Mouse (Mus musculus) bone marrow macrophage, adult 2 months (primary cell): ENCODE data around the gene Snrpa.

Source experiments
- CTCF ChIP-seq: IDR thresholded peaks from 2 replicates; pipeline ENCODE4 v1.5.1; 2012; ENCODE audit warnings: low read depth, mild to moderate bottlenecking, low read length, moderate library complexity
- POLR2A ChIP-seq: IDR thresholded peaks from 2 replicates; pipeline ENCODE4 v1.6.1; 2012; ENCODE audit warnings: mild to moderate bottlenecking, low read depth, low read length, borderline replicate concordance

- TF ChIP-seq POLR2A (no peak), CTCF (no peak)
Measured at GRCm38 (mm10) chr7:27167475-27168094, 28.5 kb downstream of the Snrpa start.
